Mouse (Mus musculus) c-Kit-positive CD71-positive TER-119-positive erythroid progenitor cells, embryonic 14.5 days (primary cell): ENCODE results near the gene Cfap57.
"Not testable (repeated sequence)": the region's sequence is repeated elsewhere in the genome, so short reads cannot be mapped to it uniquely, and the experiment has no call there.

Experiments
- DNase-seq: peaks from one replicate; pipeline ENCODE4 v3.0.0-alpha.2; 2013; ENCODE audit warnings: low spot score

Gene Cfap57

DNA sequence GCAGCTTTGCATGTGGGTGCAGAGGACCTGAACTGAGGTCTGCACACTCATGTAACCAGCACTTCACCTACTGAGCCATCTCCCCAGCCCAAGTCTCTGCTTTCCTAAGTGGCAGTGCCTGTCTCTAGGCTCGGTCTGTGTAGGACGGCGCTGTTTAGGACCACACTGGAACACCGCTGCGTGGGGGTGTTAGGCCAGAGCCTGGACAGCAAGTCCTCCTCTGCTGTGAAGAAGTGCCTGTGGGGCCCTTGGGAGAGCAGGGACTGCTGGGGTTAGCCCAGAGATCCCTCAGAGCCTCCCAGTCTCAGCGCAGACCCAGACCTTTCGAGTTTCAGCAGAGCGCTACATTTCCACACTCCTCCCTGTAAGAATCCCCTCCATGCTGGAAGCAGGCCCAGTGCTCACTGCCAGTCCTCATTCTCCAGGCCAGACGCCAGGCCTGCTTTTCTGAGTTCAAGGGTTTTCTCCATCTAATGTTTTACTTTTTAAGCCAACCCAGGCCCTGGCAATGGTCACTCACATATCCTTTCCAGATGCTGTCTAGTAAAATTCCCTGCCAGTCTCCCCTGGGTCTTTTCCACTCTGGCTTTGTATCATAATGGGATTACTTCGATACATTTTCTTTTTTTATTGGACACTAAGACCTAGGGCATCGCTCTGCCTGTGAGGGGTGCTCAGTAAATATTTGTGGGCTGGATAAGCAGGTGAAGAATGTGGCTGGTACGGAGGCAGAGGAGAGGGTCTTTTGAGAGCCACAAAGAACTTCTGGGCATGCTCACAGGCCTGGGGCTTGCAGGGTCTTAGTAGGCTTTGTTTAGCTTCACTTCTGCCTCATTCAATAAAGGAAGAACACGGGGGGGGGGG is 56.3 kb downstream of the Cfap57 start:
- DNase-seq: no peak

DNA sequence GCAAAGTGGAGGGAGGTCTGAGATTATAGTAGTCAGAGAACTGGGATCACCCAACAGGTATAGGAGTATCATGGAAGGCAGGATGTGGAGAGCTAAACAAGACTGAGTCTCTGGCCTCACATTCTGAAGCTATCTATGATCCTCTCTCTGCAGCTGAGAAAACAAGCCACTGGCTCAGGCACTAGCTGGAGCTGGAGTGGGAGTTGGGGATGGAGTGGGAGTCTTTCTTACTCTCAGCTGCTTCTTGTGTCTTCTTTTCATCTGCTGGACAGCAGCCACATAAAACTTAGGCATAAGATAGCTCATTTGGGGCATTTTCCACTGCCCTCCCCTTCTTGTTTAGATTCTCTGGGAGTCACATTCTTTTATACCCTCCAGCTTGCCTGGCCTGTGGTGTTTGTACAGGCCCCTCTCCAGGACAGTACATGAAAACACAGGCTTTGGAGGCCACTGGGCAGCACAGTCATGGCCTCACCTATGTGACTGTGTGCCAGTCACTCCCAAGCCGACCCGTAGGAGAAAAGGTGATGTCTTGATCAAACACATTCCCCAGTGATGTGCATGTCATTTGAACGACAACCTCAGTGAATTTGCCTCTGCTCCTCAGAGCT is 67.4 kb downstream of the Cfap57 start:
- DNase-seq: no peak

DNA sequence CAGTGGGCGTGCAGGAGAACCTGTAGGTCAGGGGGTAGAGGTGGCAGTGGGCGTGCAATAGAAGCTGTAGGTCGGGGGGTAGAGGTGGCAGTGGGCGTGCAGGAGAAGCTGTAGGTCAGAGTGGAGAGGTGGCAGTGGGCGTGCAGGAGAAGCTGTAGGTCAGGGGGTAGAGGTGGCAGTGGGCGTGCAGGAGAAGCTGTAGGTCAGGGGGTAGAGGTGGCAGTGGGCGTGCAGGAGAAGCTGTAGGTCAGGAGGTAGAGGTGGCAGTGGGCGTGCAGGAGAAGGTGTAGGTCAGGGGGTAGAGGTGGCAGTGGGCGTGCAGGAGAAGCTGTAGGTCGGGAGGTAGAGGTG is 72.5 kb downstream of the Cfap57 start:
- peak; percentile 58 for DNase-seq

DNA sequence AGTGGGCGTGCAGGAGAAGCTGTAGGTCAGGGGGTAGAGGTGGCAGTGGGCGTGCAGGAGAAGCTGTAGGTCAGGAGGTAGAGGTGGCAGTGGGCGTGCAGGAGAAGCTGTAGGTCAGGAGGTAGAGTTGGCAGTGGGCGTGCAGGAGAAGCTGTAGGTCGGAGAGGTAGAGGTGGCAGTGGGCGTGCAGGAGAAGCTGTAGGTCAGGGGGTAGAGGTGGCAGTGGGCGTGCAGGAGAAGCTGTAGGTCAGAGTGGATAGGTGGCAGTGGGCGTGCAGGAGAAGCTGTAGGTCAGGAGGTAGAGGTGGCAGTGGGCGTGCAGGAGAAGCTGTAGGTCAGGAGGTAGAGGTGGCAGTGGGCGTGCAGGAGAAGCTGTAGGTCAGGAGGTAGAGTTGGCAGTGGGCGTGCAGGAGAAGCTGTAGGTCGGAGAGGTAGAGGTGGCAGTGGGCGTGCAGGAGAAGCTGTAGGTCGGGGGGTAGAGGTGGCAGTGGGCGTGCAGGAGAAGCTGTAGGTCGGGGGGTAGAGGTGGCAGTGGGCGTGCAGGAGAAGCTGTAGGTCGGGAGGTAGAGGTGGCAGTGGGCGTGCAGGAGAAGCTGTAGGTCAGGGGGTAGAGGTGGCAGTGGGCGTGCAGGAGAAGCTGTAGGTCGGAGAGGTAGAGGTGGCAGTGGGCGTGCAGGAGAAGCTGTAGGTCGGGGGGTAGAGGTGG is 73.0 kb downstream of the Cfap57 start:
- not testable (repeated sequence) for DNase-seq

DNA sequence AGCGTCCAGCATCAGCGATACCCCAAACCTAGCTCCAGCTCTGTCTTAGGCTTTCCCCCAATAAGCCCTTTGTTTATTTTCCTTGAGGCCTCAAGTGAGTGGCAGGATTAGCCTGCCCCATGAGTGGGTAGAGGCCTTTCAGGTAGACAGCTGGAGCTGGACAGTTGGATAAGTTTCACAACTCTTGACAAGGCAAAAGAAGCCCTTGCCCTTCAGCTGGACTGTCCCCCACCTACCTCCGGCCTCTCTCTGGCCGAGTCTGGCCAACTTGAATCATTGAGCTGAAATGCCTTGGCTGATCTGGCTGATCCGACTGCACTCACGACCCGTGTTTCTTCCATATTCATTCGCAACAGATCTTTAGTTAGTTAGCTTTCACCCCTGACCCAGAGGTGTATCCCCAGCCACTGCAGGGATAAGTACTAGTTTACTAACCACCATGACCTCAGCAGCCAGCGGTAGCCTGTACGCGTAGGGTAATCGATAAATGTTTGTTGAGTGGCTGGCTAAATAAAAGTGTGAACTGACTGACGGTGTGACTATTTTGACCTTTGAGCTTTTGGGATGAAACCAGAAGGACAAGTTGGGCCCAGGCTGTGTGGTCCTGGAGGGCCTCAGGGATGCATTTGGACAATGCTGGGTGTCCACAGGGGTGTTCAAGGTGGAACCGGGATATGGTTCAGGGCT is 76.0 kb downstream of the Cfap57 start:
- DNase-seq: no peak

DNA sequence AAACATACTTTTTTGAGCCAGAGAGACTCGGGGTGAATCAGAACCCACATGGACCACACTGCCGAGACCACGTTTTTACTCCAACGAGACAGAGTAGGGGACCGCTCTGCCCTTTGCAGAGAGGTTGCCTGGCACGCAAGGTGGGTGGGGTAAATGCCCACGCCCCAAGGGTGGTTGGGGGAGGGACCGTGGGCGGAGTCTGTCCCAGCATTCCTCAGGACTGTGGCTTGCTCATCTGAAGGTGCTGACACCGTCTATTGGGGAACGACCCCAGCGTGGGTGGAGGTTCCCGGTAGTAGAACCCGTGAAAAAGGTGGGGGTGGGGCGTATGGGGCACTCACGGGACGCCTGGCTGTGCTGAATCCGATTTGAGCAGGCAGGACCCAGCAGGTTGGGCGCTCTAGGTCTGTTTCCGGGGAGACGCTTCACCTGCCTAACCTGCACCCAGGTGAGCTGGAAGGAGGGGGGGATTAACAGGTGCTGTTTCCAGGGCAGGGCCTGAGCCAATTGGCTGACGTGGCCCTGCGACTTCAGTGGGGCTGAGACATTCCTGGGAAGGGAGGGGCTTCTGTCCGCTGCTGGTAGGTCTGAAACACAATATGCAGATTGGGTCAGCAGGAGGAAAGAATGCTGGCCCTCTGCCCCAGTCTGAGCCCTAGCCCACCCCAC is 76.9 kb downstream of the Cfap57 start, which contains the start of gene Tmem125:
Tmem125 (minus strand) TSS at position 453 of the 669 bp plus-strand sequence.
- DNase-seq: peak; percentile 16

DNA sequence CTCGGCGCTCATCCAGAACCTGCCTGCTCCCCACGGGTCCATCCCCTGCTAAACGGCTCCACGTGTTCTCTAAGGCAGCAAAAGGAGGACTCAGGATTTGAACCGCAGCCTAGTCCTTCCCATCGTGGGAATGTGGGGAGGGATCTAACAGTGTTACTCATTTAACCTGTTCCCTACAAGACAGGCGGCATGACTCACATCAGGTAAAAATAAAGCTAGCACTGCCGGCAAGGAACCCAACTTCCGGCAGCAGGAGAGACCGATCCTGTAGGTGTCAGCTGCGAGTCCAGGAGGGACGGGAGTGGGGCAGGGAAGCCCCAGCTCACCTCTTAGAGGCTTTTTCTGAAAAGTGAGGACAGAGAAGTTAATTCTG is 77.4 kb downstream of the Cfap57 start:
- DNase-seq: no peak

DNA sequence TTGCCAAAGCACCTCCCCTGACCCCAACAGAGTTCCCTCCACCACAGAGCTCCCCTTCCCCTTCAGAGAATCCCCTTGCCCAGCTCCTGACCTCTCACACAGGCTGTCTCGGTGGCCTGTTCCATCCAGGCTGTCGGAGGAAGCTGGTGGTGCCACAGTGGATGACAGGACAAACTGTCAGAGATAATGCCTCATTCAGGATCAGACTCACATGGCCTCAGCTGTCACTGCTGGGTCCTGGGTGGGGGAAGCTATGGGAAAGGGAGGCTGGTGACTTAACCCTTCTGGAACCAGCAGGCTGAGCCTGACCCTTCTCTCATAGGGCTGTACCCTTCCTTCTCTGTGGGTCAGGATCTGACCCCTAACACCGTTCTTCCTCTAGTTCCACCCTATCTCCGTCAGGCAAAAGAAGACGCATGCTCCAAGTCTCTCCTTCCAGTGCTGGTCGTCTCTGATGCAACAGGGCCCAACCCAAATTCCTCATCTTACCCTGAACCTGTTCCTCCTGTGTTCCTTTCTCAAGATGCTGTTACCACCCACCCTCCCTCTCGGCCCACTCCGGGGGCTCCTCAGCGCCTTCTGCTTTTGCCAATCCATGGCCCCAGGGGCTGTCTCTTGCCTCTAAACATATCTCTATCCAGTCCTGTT is 77.9 kb downstream of the Cfap57 start:
- no peak for DNase-seq

DNA sequence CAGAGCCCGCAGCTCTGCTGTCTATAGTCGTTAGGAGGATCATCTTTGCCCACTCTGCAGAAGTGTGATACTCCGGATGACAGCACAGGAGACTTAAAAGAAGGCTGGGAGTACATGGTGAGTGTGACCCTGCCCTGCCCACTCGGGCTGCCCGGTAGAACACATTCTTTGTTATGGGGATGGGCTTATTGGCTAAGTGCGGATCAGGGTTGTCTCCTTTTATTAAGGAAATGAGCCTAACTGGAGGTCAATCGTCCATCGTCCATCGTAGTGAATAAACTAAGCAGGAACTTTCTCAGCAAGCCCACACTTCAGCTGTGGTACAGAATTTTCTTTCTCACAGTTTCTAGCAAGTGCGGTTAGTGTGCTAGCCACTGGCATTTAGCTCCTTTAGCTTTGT is 80.7 kb downstream of the Cfap57 start:
- no peak for DNase-seq

DNA sequence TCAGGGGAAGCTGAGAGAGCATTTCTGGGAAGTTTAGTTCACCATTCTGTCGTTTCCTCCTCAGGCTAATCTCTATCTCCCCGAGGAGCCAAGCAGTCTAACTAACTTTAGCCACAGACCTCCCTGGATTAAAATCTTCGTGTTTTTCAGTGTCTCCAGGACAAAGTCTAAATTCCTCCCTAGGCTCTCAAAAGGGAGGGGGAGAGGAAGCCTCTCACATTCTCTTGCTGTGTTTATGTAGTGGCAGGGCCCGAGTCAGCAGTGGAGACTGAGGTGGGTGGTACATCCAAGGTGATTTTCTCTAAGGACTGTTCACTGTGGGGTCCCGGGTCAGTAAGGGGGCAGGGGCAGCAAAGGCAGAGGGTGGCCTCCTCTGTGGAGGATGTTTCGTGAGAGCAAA is 82.8 kb downstream of the Cfap57 start:
- DNase-seq: no peak

DNA sequence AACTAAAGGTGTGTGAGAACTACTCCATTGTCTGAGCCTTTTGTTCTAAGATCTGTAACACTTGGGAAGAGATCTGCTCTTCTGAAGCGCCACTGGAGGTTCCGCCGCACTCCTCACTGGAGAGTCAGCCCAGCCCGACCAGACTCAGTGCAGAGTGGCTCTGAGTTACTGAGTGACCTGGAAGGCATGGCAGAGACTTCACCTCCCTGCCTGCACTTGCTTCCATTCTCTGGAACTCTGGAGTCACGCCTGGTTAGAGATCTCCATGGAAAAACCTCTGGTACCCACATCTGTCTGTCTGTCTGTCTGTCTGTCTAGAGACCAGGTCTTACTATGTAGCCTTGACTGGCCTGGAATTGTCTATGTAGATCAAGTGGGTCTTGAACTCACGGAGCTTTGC is 85.0 kb downstream of the Cfap57 start:
- no peak for DNase-seq

DNA sequence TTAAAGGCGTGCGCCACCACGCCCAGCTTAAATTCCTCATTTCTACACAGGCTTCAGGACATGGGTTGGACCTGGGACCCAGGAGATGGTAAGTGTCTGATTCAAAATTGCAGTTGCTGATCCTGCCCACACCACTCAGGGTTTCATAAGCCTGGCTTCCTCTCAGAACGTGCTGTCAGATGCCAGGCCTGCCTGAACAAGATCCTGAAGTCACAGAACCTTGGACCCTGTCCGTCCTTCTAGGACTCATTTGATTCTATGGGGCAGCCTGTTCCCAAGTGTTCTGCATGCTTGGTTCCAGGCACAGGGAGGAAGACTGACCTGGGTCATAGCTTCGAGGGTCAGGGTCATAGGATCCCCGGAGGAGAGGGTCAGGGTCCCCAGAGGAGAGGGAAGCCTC is 87.0 kb downstream of the Cfap57 start:
- no peak for DNase-seq

DNA sequence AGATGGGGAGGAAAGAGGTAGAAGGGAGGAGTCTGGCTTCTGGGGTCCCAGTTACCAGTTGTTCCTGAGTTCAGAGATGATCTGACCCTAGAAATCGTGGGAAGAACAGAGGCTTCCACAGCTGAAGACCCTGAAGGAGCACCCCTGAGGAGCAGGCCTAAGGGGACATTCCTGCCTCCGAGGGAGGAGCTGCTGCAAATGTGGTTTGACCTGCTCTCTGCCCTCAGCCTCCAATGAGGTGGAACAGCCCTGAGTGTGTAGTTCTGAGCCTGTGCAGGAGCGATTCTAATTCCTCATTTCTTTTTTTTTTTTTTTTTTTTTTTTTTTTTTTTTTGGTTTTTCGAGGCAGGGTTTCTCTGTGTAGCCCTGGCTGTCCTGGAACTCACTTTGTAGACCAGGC is 87.4 kb downstream of the Cfap57 start:
- DNase-seq: no peak

DNA sequence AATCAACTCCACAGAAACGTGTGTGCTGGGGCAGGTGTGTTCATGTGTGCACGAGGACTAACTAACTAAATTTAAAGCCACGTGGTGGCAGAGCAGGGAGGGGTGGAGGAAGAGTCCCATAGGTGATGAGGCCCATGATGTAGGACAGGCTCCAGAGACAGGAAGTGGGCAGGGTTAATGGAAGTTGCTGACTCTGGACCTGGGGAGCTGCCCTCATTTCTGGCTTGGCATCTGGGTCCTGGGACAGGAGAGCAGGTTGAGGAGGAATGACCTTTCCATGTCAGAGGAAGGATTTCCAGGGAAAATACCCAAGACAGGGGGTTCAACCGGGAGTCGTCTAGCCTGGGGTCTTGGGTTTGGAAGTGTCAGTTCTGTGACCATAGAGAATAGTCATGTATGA is 87.9 kb downstream of the Cfap57 start:
- no peak for DNase-seq

DNA sequence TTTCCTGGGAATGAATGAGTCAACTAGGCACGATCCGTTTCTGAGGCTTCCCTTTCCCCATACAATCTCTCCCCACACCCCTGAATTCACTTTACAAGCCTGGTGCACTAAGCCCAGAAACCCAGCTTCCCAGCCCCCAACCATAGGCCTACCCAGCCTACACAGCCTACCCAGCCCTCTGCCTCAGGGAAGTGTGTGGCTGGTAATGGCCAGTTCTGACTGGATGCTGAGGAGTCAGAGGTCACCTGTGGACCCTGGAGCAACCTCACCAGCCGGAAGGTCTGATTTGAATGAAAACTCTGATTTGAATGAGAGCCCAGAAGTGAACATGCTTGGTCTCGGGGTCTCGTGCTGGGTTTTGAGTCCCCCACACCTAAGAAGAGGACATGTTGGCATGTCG is 92.9 kb downstream of the Cfap57 start:
- DNase-seq: no peak

DNA sequence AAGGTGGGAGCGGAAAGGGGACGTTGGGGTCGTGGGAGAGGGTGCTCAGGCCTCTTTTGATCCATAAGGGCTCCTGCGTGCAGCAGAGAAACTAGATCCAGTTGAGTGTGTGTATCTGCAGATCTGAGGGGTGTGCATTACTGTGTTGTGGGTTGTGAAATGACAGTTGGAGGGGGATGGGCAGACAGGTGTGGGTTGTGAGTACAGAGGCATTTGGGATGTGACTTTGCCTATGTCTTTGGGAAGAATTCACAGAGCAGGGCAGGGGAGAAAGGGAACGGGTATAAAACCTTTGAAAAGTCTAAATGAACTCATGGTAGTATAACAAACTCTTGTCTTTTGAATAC is 93.3 kb downstream of the Cfap57 start:
- DNase-seq: no peak

DNA sequence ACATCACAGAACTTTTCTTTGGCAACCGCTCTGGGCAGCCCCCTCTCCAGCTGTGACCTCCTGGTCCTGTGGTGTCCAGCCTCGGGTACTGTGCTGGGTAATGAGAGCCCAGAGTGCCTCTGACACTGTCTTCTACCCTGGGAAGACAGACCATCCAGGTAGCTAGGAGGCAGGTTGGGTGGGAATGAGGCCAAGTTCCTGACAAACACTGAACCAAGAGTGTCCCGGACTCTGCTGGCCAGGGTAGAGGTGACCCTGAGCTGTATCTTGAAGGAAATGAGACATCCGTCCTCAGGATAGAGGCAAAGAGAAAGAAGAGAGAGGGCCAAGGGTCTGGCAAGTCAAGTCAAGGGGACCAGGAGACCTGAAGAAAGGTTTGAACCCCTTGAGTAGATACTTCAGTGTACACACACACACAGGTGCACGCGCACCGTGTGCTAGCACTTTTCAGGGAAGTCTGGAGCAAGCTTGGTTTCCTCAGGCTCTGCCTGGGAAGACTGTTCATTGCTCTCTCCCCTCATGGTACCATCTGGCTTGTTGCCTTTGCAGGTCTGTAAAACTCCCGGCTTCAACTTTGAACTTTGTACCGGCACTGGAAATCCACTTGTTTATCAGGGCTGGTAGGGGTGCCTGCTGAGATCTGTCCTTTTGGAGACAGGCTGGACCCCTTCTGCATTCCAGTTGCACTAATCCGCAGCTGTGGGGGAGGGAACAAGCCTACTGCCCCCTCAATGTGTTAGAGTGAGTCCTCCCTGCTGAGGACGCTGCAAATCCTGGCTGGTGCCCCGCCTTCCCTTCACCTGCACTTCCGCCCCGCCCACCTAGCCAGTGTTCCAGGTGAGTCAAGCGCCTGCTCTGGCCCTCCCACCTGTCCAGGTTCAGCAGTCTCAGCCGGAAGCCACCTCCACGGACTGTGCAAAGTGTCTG is 93.9 kb downstream of the Cfap57 start, which contains the start of gene 2610528J11Rik:
2610528J11Rik (plus strand) TSS at position 592 of the 927 bp plus-strand sequence.
- no peak for DNase-seq

DNA sequence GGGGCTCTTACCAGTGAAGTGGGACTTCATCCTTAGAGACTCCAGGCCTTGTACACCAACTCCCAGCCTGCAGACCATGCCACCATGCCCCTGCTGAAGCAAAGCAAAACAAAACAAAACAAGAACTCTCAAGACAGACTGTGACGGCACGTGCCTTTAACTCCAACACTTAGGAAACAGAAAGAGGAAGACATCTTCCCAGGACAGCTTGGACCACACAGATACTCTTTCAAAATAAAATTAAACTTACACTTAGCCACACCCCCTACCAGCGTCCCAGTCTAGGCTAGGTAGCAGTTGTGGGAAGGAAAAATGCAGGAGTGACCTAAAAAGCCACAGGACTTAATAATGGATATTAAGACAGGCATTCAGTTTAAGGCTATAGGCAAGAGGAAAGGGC is 94.8 kb downstream of the Cfap57 start:
- DNase-seq: no peak

DNA sequence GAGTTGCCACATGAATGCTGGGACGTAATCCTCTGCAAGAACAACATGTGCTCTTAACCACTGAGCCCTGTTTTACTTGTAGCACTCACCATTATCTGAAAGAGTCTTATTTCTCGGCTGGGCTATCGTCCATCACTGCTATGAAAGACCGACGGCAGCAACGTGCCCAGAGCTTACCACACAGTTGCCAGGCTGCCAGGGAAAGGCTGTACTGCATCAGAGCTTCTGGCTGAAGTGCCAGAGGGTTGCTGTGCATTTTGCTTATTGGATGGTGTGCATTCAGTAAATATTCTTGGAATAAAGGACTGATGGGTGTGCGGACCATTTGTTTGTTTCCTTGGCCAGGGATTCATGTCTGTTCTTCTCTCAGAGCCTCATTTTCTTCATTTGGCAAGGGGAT is 96.6 kb downstream of the Cfap57 start:
- DNase-seq: no peak

DNA sequence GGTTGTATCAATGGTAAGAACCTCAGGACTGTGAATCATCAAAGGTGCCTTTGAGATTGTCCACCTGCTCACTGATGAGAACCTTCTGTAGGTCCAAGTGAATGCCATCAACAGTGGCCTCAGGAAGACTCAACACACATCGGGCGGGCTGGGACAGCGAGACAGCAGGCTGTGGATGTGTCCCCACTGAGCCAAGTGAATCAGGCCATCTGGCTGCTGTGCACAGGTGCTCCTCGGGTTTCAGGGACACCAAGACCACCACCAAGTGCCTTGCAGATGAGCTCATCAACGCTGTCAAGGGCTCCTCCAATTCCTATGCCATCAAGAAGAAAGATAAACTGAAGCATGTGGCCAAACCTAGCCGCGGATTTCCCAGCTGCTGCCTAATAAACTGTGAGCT is 98.3 kb downstream of the Cfap57 start:
- DNase-seq: no peak
